Mouse (Mus musculus): ENCODE measurements around the gene Tmem88b. TPM values are rescaled to one million over a fixed set of nuclear protein-coding genes. Genes with fewer than 3 reads are reported as not detected.

The Tmem88b gene
- total and polyA plus RNA-seq, 3 experiments: 0.84 to 1.1 (median 0.96) TPM

DNA sequence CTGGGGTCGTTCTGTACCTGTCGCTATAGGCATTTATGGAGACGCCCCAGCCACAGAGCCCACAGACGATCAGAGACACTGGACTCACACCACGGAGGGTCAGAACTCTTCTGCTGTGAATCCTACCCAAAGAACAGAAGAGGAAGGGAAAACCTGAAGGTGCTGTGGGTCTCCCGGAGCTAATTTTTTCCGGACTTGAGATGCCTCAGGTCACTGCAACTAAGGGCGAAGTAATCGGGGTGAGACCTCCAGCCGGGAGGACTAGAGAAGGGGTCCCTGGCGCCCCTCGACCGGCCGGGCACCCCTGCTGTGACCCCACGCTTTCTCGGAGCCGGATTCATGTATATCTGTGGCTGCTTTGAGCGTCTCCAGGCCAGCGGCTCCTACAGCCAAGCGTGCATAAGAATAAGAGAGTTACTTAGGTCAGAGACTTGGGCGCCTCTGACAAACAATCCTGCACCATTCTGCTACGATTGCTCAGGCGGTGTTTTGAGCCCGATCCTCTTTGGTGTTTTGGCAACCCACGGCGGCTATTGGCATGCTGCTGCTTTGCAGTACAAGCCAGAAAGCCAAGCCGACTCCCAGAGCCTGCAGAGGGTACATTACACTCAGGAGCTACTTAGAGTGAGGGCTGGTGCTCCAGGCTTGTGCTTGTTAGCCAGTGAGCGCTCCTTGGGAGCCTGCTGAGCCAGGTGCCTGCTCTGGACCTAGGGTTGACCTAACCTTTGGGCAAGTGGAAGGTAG is 24.1 kb downstream of the Tmem88b start:
- Histone ChIP-seq H3K4me3 (peak overlapping the region; percentile 81), H3K4me1 (ENCODE audit: control insufficient read depth, insufficient read depth, low read length) (peaks cover 9% of the 10 kb centered on the region), H3K9ac (ENCODE audit: low read depth, low read length) (peak overlapping the region; percentile 67), H3K27ac (peak overlapping the region; percentile 87), H3K79me2 (replicated peaks; ENCODE audit: control insufficient read depth, insufficient read depth, low read length) (peaks cover 4% of the 10 kb centered on the region; the same call in 1 of the 2 replicates), H3K36me3 (ENCODE audit: control insufficient read depth, insufficient read depth, low read length) (peaks cover under 1% of the 10 kb centered on the region), H3K27me3 (ENCODE audit: control insufficient read depth, insufficient read depth, low read length) (no peaks in the 10 kb centered on the region)
- peak in 1 of 2 experiments; percentile 40 for DNase-seq
- WGBS: 2% methylated on average over 28 of the region's 28 CpGs
- no peak for TF ChIP-seq CTCF (IDR thresholded peaks at IDR 0.05)
- TF ChIP-seq EP300 (IDR thresholded peaks at IDR 0.05; ENCODE audit: insufficient read depth, low read depth, low read length): no peak
- TF ChIP-seq POLR2A (IDR thresholded peaks at IDR 0.05; ENCODE audit: insufficient read depth, low read depth, low read length): no peak
- intact Hi-C loops (cut with DNase I): loop anchor here (2.0 to 5.0 kb wide), 3 partner anchors 25 to 139 kb away; partner anchors contain the start of genes Cdk11b and Mrpl20

DNA sequence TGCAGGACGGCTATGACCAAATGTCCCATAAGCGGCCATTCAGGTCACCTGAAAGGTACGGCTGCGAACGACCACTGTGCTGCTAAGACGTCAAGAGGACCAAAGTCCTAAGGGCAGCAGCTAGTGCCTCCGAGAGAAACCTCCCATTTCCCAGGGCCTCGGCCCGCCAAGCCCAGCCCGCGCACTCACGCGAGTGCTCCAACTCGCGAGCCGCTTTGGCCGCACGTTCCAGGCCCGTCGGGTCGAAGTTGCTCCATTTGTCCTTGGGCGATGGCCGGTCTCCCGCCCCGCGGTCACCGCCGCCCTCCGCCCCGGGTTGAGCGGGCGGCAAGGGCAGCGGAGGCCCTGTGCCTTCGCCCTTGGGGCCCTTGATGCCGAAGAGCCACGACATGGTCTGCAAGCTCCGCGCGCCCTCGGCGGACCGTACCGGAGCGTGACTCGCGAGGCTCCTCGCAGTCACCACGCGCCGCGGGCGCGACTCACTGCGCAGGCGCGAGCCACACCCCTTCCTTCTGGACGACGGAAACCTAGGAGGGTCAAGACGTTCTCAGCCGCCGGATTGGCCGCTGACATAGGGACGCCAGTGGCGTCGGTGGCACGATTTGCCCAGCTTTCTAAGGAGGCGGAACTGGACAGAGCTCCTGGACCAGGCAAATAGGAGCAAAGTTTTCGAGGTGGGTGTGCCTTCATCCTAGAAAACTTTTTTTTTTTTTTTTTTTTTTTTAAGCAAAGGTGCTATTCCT is 24.9 kb downstream of the Tmem88b start, which contains the start of gene Atad3a:
Gene Atad3a (minus strand): TSS at position 481 of the 743 bp plus-strand sequence.
- peaks cover 4% of the 10 kb centered on the region; the same call in 1 of the 2 replicates for H3K79me2 ChIP-seq (replicated peaks; ENCODE audit: control insufficient read depth, insufficient read depth, low read length)
- H3K36me3 ChIP-seq (ENCODE audit: control insufficient read depth, insufficient read depth, low read length): peaks cover 3% of the 10 kb centered on the region
- peak; percentile 77 for TF ChIP-seq EP300 (IDR thresholded peaks at IDR 0.05; ENCODE audit: insufficient read depth, low read depth, low read length)
- peak; percentile 83 for TF ChIP-seq POLR2A (IDR thresholded peaks at IDR 0.05; ENCODE audit: insufficient read depth, low read depth, low read length)
- 0 out of 2 replicates have a peak, but pooled peaks have one; percentile 1 for TF ChIP-seq CTCF (IDR thresholded peaks at IDR 0.05)
- intact Hi-C loops (cut with DNase I): loop anchor here (2.0 to 5.0 kb wide), 3 partner anchors 24 to 138 kb away; partner anchors contain the start of genes Cdk11b and Mrpl20
- peak; percentile 97 to 99 for DNase-seq
- WGBS: under 1% methylated on average over 68 of the region's 68 CpGs
- H3K27me3 ChIP-seq (ENCODE audit: control insufficient read depth, insufficient read depth, low read length): no peaks in the 10 kb centered on the region
- H3K4me1 ChIP-seq (ENCODE audit: control insufficient read depth, insufficient read depth, low read length): peaks cover 9% of the 10 kb centered on the region
- peak within 1 kb of the TSS; percentile 80 for H3K9ac ChIP-seq (ENCODE audit: low read depth, low read length)
- H3K27ac ChIP-seq: peak within 1 kb of the TSS; percentile 87
- H3K4me3 ChIP-seq: peak within 1 kb of the TSS; percentile 81

DNA sequence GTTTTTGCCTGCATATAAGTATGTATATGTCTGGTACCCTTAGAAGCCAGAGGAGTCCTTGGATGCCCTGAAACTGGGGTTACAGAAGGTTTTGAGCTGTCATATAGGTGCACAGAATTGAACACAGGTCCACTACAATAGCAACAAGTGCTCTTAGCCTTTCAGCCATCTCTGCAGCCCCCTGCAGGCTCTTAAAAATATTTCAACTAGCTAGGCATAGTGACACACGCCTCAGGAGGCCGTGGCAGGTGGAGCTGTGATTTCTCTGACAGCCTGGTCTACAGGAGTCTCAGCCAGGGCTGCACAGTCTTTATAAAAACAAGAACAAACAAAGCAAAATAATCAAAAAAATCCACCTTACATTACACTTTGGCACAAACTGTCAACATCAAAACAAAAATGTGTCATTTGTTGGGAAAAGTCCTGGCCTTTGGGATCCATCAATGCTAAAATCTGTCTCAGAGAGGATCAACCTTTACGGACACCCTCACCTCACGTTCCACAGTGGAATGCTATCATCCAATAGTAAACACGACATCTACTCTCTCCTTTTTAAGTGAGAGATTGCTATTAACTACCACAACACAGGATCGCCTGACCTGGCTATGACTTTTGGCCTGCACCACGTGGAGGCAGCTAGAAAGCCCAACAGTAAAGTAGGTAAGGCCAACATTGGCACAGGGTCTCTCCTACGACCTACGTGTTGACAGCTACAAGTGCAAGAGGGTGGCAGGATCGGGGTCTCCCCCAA is 25.6 kb downstream of the Tmem88b start:
- WGBS: 1% methylated on average over 10 of the region's 10 CpGs
- no peaks in the 10 kb centered on the region for H3K27me3 ChIP-seq (ENCODE audit: control insufficient read depth, insufficient read depth, low read length)
- DNase-seq: no peak
- TF ChIP-seq POLR2A (IDR thresholded peaks at IDR 0.05; ENCODE audit: insufficient read depth, low read depth, low read length) (no peak; the same call in 1 of the 2 replicates), CTCF (IDR thresholded peaks at IDR 0.05) (peak; percentile 66)
- peak overlapping the region; percentile 80 for H3K9ac ChIP-seq (ENCODE audit: low read depth, low read length)
- H3K4me3 ChIP-seq: peak overlapping the region; percentile 81
- H3K4me1 ChIP-seq (ENCODE audit: control insufficient read depth, insufficient read depth, low read length): peaks cover 9% of the 10 kb centered on the region
- H3K36me3 ChIP-seq (ENCODE audit: control insufficient read depth, insufficient read depth, low read length): peaks cover 3% of the 10 kb centered on the region
- peaks cover 4% of the 10 kb centered on the region; the same call in 1 of the 2 replicates for H3K79me2 ChIP-seq (replicated peaks; ENCODE audit: control insufficient read depth, insufficient read depth, low read length)
- intact Hi-C loops (cut with DNase I): loop anchor here (2.0 to 5.0 kb wide), 3 partner anchors 23 to 138 kb away; partner anchors contain the start of genes Cdk11b and Mrpl20
- H3K27ac ChIP-seq: peak overlapping the region; percentile 87

DNA sequence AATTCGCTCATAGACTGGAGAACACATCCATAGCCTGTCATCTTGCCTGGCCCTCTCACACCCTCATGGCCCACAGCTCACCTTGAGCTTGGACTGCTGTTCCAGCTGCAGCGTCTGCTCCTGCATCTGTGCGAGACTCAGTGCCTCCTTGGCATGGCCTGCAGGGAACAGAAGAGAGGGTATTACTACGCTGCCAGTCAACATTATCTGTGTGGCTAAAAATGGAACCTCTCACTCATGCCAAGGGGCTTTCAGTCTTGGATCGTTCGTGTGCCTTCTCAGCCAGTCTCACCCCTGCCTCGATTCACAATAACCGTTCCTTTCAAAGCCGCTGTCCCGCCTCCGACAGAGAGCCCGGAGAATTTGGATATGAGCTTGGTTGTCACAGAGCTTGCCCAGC is 28.7 kb downstream of the Tmem88b start:
- no peak overlapping the region for H3K4me3 ChIP-seq
- 63% methylated on average over 12 of the region's 12 CpGs for WGBS
- H3K9ac ChIP-seq (ENCODE audit: low read depth, low read length): no peak overlapping the region
- DNase-seq: peak; percentile 22 to 61
- H3K4me1 ChIP-seq (ENCODE audit: control insufficient read depth, insufficient read depth, low read length): peaks cover 9% of the 10 kb centered on the region
- intact Hi-C loops (cut with DNase I): no loop called here
- peaks cover 3% of the 10 kb centered on the region for H3K36me3 ChIP-seq (ENCODE audit: control insufficient read depth, insufficient read depth, low read length)
- H3K79me2 ChIP-seq (replicated peaks; ENCODE audit: control insufficient read depth, insufficient read depth, low read length): peaks cover 4% of the 10 kb centered on the region; the same call in 1 of the 2 replicates
- no peaks in the 10 kb centered on the region for H3K27me3 ChIP-seq (ENCODE audit: control insufficient read depth, insufficient read depth, low read length)
- TF ChIP-seq CTCF (IDR thresholded peaks at IDR 0.05) (no peak), POLR2A (IDR thresholded peaks at IDR 0.05; ENCODE audit: insufficient read depth, low read depth, low read length) (no peak), EP300 (IDR thresholded peaks at IDR 0.05; ENCODE audit: insufficient read depth, low read depth, low read length) (no peak)
- H3K27ac ChIP-seq: no peak overlapping the region; the same call in 1 of the 2 replicates
